Mouse (Mus musculus): Measurements from ENCODE around the gene Ccl22.

DNA sequence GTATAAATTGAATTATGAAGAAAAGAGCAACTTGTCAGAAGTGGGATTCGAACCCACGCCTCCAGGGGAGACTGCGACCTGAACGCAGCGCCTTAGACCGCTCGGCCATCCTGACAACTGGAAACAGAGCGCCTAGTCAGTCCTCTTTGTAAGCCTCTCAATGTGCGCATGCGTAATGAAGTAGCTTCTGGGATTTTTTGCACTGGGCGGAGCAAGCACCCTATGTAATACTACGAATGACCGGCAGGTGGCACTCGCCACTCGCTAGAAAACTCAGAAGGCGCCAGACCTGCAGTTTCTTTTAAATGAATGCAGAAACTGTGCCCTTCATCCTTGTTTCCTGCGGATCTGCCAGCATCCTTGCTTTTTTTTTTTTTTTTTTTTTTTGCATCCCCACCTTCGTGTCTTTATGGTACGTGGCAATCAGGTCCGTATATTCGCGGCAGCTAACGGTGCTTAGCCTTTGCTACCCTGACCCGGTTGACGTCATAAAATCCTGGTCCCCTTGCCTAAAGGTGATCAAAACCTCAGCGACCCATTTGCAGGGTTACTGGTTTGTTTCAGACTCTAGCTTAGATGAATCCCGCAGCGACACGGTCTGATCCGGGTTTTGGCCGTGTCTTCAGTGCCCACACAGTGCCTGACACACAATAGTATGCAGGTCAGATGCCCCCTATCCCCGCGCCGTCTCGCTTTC, 41.3 kb upstream of the Ccl22 start:
- TF ChIP-seq USF1 (IDR thresholded peaks at IDR 0.05; ENCODE audit: low read depth): no peak
- no peak for TF ChIP-seq MYOG (IDR thresholded peaks at IDR 0.05; ENCODE audit: control insufficient read depth in 1 of 3, insufficient read depth in 1 of 3, insufficient read length in 2 of 3, low read depth in 2 of 3)
- TF ChIP-seq MYOD1 (IDR thresholded peaks at IDR 0.05; ENCODE audit: control insufficient read depth in 1 of 3, insufficient read length in 2 of 3, low read depth in 2 of 3): no peak
- TF ChIP-seq TCF12 (IDR thresholded peaks at IDR 0.05; ENCODE audit: insufficient read depth, poor library complexity, severe bottlenecking): no peak
- no peak for TF ChIP-seq POLR2A (IDR thresholded peaks at IDR 0.05; ENCODE audit: insufficient read length, low read depth)
- no peak for TF ChIP-seq MAX (IDR thresholded peaks at IDR 0.05; ENCODE audit: low read depth)
- no peak for TF ChIP-seq E2F4 (IDR thresholded peaks at IDR 0.05; ENCODE audit: insufficient read depth)
